Mouse (Mus musculus) cerebellum, adult 8-10 months (tissue): ENCODE measurements at regions not wholly inside any gene's neighbourhood (a gene's known extent, or its start where the extent isn't known, plus 50 kb on each side); places are given as distances from the start of the nearest gene placed in this dataset.

ENCODE experiments used
- DNase-seq: peaks from one replicate; pipeline ENCODE4 v3.0.0; 2022

DNA sequence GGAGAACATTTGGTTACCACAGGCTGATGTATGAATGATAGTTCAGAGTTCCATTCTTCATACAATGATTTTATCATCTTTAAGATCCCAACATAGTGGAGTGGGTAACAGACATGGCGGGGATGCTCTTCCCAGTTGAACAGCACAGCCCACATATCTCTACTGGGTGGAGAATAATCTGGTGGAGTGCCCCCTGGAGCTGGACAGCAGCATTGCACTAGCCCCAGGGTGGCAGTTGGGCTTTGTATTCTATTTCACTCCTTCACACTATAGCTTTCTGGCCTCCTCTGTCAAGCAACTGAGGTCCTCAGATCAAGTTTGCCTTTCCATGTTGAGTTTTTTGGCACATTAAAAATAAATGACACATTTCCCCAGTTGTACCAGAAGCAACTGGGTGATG lies 569.4 kb upstream of the Mki67 start:
- DNase-seq, result no peak

- DNase-seq, result no peak
These were observed 577.5 kb upstream of the Mki67 start for GRCm38 (mm10) chr7:136293536-136294145.

- DNase-seq, result no peak
These were observed 578.3 kb upstream of the Mki67 start for GRCm38 (mm10) chr7:136294445-136294844.

GRCm38 (mm10) chr7:136297901-136298513 lies 581.8 kb upstream of the Mki67 start:
- DNase-seq, result no peak

DNA sequence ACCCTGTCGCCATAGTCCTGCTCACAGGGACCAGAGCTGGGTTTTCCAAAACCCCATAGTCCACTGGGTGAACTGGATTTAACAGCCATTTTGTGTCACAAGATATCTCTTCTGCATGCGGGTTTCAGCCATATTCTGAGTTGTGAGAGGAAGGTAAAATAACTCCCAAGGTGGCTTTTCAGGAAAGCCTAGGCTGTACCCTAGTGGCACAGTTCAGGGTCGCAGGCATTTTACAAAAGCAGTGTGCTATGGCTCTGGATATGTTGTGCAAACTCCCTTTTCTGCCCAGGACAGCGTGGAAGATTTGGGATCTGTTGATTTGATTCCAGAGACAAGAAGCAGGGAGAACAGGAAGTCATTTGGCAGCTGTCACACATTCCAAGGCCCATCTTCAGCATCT lies 588.3 kb upstream of the Mgmt start:
- DNase-seq, result no peak

DNA sequence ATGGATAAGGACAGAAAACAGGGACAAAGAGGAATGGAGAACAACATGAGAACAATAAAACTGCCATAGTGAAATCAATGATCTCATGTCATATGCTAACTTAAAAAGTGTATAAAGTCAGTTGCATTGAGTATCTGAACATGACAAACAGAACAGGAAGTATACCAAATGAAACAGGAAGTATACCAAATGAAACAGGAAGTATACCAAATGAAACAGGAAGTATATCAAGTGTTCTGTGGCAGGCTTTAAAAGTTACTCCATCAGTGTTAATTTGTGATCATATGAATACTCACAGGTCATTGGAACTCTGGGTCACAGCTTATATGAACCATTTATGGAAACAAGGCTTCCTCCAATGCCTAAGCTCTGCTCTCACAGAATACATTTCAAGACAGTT lies 585.6 kb upstream of the Mgmt start:
- DNase-seq, result no peak

GRCm38 (mm10) chr7:136327281-136327680 lies 567.1 kb upstream of the Mgmt start:
- DNase-seq, result no peak

DNA sequence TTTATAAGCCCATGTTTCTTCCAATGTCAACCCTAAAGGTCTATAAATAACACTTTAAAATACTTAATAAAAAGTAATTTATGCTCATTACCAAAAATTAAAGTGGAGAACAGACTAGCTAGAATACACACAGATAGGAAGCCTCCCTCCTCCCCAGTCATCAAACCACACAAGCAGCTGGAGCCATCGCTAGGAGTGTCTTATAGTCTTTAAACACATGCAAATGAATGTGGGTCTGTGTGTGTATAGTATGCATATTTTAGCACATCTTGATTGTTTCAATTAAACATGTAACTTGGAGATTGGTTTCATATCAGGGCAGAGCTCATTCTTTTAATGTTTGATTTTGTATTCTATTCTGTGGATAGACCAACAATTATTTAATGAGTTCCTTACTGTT lies 564.0 kb upstream of the Mgmt start:
- no peak for DNase-seq

DNA sequence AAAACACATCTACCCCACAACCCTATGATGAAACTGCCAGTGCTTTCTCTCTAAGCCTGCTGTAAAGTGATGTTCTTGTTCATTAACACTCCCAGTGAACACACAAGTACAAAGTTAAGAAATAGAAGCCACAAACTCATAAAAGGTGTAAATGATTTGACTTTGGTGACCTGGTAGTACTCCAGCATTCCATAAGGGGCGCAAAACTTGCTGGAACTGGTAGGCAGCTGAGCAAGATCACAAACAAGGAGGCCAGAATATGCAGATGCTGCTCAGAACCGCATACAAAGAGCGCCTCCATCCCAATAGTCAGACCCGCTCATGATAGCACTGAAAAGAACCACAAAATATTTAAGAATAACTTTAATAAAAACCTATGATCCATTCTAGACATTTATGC lies 561.6 kb upstream of the Mgmt start:
- no peak for DNase-seq

GRCm38 (mm10) chr7:136341599-136342210 lies 552.7 kb upstream of the Mgmt start:
- DNase-seq, result no peak

DNA sequence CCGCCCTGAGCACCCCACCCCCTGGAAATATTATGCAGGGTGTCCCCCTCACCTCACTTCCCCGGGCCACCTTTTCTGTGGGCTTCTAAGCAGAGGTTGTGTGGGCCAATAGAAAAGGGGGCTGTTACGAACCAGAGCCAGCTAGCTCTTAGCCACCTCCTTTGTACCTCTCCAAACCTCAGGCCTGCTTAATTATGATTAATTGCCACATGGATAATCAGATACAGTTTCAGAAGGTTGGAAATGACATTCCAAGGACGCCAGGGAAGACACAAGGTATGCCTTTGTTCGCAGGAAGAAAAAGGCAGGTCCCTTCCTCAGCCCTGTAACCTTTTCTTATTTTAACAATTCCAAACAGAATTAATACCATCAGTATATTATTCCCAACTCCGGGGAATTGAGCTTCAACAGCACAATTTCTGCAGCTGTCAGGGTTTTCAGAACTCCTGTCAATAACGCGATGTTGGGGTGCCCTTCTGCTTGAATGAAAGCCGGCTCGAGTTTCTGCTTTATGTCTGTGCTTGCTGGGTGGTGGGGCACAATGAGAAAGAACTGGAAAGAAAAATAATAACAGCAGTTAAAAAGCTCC lies 552.1 kb upstream of the Mgmt start:
- no peak for DNase-seq

DNA sequence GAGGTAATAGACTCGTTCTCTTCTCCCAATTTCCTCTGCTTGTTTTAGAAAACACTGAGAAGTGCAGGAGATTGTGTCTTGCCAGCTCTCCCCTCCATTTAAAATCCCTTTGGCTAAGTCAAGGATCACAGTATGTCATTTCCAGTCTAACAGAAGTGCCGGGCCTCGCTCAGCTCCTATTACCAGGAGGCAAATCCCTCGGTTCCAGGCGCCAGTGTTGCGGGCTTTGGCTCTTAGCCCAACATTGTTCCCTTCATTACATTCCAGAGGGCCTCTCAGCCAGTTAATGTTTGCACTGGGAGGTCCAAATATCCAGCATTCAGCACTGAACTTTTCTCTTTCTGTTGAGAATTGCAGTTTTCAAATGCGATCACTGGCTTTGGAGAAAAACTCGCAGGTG lies 551.6 kb upstream of the Mgmt start:
- DNase-seq, result no peak

GRCm38 (mm10) chr7:136343494-136343893 lies 550.9 kb upstream of the Mgmt start:
- no peak for DNase-seq

DNA sequence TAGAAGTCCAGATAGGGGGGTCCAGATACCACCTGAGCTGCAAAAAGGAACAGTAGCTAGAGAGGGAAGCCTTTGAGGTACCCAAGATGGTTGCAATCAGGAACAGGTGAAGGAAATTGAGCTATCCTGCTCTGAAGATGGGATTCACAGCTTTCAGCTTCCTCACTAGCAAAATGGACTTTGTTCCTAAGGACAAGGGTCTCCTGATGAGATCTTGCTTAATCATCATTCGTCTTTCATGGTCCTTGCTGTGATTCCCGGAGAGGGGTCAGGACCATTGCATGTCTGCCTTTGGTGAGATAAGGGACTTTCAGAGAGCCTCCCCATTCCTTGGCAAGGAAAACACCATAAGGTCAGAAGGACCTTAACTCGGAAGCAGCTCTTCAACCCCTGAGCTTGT lies 549.4 kb upstream of the Mgmt start:
- no peak for DNase-seq

DNA sequence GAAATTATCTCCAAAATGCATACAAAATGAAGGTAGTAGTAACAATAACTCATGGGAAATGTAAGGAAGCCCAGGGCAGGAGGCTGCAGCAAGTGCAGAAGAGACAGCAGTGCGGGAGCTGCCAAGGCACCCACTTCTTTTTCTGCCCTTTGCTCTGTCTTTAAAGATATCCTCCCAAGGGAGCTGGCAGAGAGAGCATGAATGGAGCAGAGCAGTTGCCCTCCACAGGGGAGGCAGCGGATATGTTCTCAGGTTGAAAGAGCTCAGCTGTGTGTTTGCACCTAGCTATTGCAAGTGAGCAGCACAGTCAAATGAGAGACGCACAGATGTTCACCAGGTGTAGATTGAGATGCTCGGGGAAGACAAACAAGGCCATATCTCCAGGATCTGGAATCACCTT lies 547.9 kb upstream of the Mgmt start:
- no peak for DNase-seq

- no peak for DNase-seq
These were observed 546.1 kb upstream of the Mgmt start for GRCm38 (mm10) chr7:136348309-136348708.

DNA sequence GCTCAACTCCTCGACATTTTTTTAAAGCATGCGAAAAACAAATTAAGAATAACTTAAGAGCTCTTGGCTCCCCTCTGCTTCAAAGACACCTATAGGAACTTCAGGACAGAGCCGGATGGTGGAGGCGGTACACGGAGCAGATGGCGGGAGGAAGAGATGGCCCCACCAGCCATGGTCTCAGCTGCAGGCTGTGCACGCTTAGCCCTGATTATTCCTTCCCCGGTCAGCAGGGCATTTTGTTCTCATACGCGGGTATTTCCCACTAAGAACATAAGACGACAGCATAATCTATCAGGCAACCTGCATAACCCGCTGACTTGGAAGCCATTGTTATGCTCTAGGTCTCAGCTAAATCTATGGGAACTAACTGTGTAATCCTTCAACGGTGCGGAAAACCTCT lies 544.8 kb upstream of the Mgmt start:
- no peak for DNase-seq

- DNase-seq, result no peak
These were observed 537.4 kb upstream of the Mgmt start for GRCm38 (mm10) chr7:136357011-136357410.

GRCm38 (mm10) chr7:136365318-136366211 lies 528.8 kb upstream of the Mgmt start:
- DNase-seq, result peak; percentile 6

GRCm38 (mm10) chr7:136377259-136377658 lies 517.2 kb upstream of the Mgmt start:
- no peak for DNase-seq

DNA sequence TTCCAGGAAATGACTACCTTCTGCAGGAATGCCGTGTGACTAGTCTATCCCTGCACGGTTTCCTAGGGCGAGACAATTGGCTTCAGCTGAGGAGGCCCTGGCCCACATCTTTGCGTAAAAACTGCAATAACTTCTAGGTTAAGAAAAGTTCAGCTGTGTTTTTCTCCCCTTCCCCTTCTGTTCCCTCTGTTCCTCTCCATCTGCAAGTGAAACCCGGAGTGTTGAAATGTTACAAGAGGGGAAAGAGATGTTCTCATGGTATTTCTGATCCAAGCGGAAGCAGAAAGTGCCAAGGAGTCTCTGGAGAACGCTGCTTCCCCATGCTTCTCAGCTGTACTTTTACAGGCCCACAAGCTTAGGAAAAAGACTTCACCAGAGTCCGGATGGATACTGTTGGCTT lies 516.7 kb upstream of the Mgmt start:
- no peak for DNase-seq

DNA sequence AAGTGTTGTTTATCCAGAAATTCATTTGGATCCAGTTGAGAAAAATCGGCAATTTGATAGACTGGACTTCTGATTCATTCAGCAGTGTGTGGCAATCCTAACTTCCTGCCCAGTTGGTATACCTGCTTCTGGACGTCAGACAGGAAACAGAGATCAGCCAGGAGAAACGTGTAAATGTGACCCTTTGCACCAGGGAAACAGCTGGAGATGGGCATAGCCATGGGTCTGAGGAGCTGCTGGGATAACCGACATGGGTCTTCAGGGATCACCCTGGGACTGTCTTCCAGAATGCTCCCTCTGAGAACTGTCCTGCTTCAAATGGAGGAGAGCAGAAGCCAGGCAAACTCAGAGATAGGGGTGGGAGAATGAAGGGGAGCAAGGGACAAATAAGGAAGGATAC lies 516.1 kb upstream of the Mgmt start:
- DNase-seq, result no peak

DNA sequence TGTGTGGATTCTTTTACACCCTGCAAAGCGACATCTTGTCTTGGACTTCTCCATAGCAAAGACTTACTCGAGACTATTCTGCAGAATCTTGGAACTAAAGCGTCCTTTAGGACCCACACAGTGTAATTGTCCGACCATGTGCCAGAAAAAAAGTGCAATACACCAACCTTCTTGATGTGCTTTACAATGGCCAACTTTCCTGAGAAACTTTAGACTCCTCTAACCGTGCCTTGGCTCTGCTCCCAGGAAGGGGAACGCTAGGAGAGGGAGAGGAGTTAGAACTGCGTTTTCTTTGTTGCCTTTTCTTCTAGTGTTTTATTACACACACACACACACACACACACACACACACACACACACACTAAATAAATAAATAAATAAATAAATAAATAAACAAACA lies 515.1 kb upstream of the Mgmt start:
- no peak for DNase-seq
